Mouse (Mus musculus) midbrain, postnatal 0 days (tissue): ENCODE data around the gene Dlgap4. TPM values are rescaled to one million over a fixed set of nuclear protein-coding genes. Genes with fewer than 3 reads are reported as not detected.

Experiments used
- ATAC-seq: fragments of 200-750 bp; cut with Nextera tagmentation; 2 replicates; pipeline ENCODE4 v1.8.0; 2017; ENCODE audit warnings: moderate number of reproducible peaks, mild to moderate bottlenecking, moderate TSS enrichment, moderate library complexity; ENCODE audit not compliant: low FRiP score
- DNase-seq: peaks from one replicate; pipeline ENCODE4 v3.0.0-alpha.2; 2015; ENCODE audit warnings: low spot score
- H3K27ac ChIP-seq: fragments of 300-500 bp; sonication (generic); 2 replicates; pipeline ENCODE4 v1.5.1; 2014; ENCODE audit warnings: low read depth, mild to moderate bottlenecking, low read length, mixed read lengths
- H3K27me3 ChIP-seq: fragments of 300-500 bp; sonication (generic); 2 replicates; pipeline ENCODE4 v1.6.1; 2014; ENCODE audit warnings: low read length, control low read depth, mixed read lengths; ENCODE audit not compliant: insufficient read depth
- H3K36me3 ChIP-seq: fragments of 300-500 bp; sonication (generic); 2 replicates; pipeline ENCODE4 v1.6.1; 2014; ENCODE audit warnings: low read length, control low read depth, mixed read lengths; ENCODE audit not compliant: insufficient read depth
- H3K4me1 ChIP-seq: fragments of 300-500 bp; sonication (generic); 2 replicates; pipeline ENCODE4 v1.6.1; 2014; ENCODE audit warnings: mild to moderate bottlenecking, control low read depth, antibody characterized with exemption, low read length, mixed read lengths; ENCODE audit not compliant: insufficient read depth
- H3K4me2 ChIP-seq: fragments of 300-500 bp; sonication (generic); 2 replicates; pipeline ENCODE4 v1.6.1; 2014; ENCODE audit warnings: low read depth, mild to moderate bottlenecking, low read length, mixed read lengths; ENCODE audit not compliant: poor library complexity, severe bottlenecking
- H3K4me3 ChIP-seq: fragments of 300-500 bp; sonication (generic); 2 replicates; pipeline ENCODE4 v1.5.1; 2014; ENCODE audit warnings: low read depth, mild to moderate bottlenecking, low read length, moderate library complexity
- H3K9ac ChIP-seq: fragments of 300-500 bp; sonication (generic); replicated peaks from 2 replicates; pipeline ENCODE4 v1.6.1; 2014; ENCODE audit warnings: mild to moderate bottlenecking, low read length, moderate library complexity, mixed read lengths; ENCODE audit not compliant: poor library complexity, severe bottlenecking
- H3K9me3 ChIP-seq: fragments of 300-500 bp; sonication (generic); 2 replicates; pipeline ENCODE4 v1.6.1; 2016; ENCODE audit warnings: low read length, control low read depth
- CTCF ChIP-seq: IDR thresholded peaks from 2 replicates; pipeline ENCODE4 v1.5.1; 2016; ENCODE audit warnings: antibody characterized with exemption, mild to moderate bottlenecking
- WGBS: fragments of 180-500 bp; shearing (Covaris S2); extraction: QIAGEN DNeasy Blood & Tissue Kit; methylation state at CpG from one replicate; pipeline ENCODE4 v1.1.7; 2014; 5-methylcytosine and 5-hydroxymethylcytosine counted together
- polyA plus RNA-seq: library from polyadenylated mRNA; unstranded; fragments of >200 nt; fragmentation: Nextera tagmentation; extraction: Ambion mirVana; gene quantifications from 2 replicates; pipeline ENCODE4 v1.2.1, GENCODE M21; 2015
- total RNA-seq: library from RNA; depleted of rRNA; stranded (reverse); fragments of >200 nt; gene quantifications from 2 replicates; pipeline ENCODE4 v1.2.3, GENCODE M21; 2014

Dlgap4 gene
- total and polyA plus RNA-seq, 2 experiments from 2014 or later, result 240 to 246 TPM

DNA sequence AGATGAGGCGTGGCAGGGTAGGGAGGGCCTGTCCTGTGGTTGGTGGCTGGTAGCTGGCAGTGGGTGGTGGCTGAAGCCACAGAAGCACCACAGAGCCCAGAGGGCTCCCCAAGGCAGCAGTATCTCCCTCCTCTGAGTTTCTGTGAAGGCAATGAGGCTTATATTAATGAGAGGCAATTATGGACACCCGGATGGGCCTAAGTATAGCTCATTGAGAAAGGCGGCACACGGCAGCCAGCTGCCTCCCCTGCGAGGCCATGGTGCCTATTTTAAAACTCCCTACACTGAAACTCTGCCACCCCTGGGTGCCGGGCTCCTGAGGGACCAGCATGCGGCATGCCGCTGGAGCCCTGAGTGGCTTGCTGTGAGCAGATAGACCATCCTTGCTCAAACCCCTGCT, 83.8 kb downstream of the Dlgap4 start:
- peaks cover 7% of the 10 kb centered on the region for H3K36me3 ChIP-seq
- WGBS, result 65% methylated on average over 8 of the region's 8 CpGs
- H3K9me3 ChIP-seq, result no peaks in the 10 kb centered on the region
- H3K4me1 ChIP-seq, result no peaks in the 10 kb centered on the region
- H3K4me2 ChIP-seq, result no peak overlapping the region
- no peaks in the 10 kb centered on the region for H3K27me3 ChIP-seq
- no peak for TF ChIP-seq CTCF
- no peak overlapping the region for H3K9ac ChIP-seq
- ATAC-seq, result no peak
- H3K4me3 ChIP-seq, result no peak overlapping the region
- no peak for DNase-seq
- no peak overlapping the region for H3K27ac ChIP-seq

DNA sequence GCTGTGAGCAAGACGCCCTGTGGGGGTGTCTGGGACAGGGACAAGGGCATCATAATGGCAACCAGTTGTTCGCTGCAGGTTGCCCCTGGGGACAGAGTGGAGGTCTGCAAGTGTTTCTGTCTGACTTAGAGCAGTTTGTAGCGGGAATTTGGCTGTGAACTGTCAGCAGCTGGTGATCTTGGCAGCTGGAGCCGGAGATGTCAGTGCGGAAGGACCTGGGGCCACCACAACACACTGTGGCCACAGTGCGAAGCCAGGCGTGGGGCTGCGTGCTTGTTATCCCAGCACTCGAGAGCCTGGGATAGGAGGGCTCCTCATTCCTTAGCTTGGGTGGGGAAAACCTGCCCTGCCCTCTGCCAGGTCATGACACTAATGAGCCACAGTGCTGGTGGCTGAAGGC, 84.7 kb downstream of the Dlgap4 start:
- no peaks in the 10 kb centered on the region for H3K4me1 ChIP-seq
- peaks cover 7% of the 10 kb centered on the region for H3K36me3 ChIP-seq
- DNase-seq (no peak), ATAC-seq (no peak)
- H3K4me3 ChIP-seq, result no peak overlapping the region
- no peaks in the 10 kb centered on the region for H3K9me3 ChIP-seq
- H3K27ac ChIP-seq, result no peak overlapping the region
- 71% methylated on average over 9 of the region's 9 CpGs for WGBS
- H3K27me3 ChIP-seq, result no peaks in the 10 kb centered on the region
- TF ChIP-seq CTCF, result no peak
- H3K4me2 ChIP-seq, result no peak overlapping the region
- H3K9ac ChIP-seq, result no peak overlapping the region

DNA sequence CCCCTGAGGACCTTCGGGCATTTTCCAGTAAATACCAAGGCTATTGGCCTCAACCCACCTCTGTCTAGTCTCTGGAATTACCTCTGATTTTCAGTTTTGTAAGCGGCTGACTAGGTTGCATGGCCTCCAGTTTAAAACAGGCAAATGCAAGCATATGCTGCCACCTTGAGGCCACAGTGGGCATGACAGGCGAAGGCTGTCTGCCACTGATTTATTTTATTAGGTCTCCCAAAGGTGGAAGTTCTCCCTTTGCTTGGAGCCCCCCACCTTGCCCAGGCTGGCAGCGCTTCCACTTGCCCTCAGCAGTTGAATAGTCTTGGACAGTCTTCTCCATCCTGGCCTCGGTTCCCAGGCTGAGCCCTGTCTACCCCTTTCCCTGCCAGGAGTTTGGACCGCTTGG, 92.0 kb downstream of the Dlgap4 start:
- peak; percentile 98 for TF ChIP-seq CTCF
- H3K27me3 ChIP-seq, result no peaks in the 10 kb centered on the region
- H3K4me3 ChIP-seq, result no peak overlapping the region
- H3K4me2 ChIP-seq, result no peak overlapping the region
- peaks cover 23% of the 10 kb centered on the region for H3K36me3 ChIP-seq
- DNase-seq, result peak; percentile 87
- peak; percentile 52; the same call in 1 of the 2 replicates for ATAC-seq
- H3K9me3 ChIP-seq, result no peaks in the 10 kb centered on the region
- WGBS, result 21% methylated on average over 6 of the region's 6 CpGs
- H3K9ac ChIP-seq, result no peak overlapping the region
- no peak overlapping the region for H3K27ac ChIP-seq
- no peaks in the 10 kb centered on the region for H3K4me1 ChIP-seq

DNA sequence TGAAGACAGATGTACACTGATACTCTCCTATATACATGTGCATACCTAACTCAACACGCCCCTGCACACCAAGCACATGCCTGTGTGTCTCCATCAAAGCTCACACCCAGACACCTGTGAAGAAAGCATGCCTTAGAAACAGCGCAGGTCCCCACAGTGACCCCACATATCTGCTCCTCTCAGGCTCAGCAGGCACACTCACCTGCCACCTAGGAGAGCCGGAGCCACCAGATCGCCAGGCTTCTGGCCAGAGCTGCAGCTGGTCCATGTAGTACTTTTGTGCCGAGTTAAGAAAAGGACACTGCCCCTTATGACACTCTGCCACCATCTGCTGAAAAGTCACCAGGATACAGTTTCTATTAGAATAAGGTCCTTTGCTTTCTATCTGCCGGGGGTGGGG, 103.2 kb downstream of the Dlgap4 start:
- TF ChIP-seq CTCF, result no peak

DNA sequence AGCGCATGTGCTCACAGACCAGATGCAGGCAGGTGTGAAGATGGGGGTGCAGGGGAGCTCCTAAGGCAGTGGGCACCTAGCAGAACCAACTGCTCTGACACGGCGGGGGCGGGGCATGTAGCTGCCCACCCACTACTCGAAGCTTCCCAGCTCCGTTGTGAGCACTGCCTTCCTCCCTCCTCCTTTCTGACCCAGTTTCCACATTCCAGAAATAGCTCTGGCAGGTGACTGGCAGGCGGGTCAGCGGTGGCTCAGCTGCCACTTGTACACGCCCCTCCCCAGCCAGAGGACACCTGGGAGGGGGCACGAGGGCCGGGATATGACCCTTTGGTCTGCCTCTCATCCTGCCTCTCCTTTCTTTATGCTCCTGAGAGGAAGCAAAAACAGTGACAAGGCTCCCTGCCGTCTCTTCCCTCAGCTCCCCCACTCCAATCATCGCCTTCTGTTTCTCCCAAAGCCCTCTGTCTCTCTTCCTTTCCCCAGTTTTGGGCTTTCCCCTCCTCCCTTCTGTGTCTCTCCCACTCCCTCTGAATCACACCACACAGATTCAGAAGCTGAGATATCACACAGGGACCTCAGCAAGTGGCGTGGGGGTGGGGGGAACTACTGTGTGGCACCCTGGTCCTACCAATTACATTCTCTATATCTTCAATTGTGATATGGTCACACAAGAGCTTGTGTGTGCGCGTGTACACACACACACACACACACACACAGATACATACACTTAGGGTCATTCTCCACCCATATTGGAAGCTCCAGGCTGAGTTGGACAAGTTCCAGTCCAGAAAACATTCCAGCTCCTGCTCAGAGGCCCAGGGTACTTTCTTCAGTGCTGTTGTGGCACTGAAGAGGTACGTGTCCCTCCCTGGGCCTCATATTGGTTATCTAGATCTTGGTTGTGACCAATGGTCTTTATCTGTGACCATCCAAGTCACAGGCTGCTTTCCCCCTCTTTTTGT, 104.1 kb downstream of the Dlgap4 start:
- H3K36me3 ChIP-seq, result peaks cover 9% of the 10 kb centered on the region; the same call in 1 of the 2 replicates
- WGBS, result 23% methylated on average over 17 of the region's 17 CpGs
- H3K4me1 ChIP-seq, result peaks cover 7% of the 10 kb centered on the region; the same call in 1 of the 2 replicates
- H3K4me2 ChIP-seq, result peak overlapping the region; percentile 34
- H3K9me3 ChIP-seq, result no peaks in the 10 kb centered on the region
- peak overlapping the region; percentile 42 for H3K9ac ChIP-seq
- TF ChIP-seq CTCF, result no peak
- 0 out of 2 replicates have a peak overlapping the region, but pooled peaks have one; percentile 1 for H3K4me3 ChIP-seq
- H3K27me3 ChIP-seq, result no peaks in the 10 kb centered on the region
- H3K27ac ChIP-seq, result peak overlapping the region; percentile 87
- peak; percentile 47 for ATAC-seq
- DNase-seq, result peak; percentile 78

More for the DNA sequence above, 103.2 kb downstream of the Dlgap4 start:
- peaks cover 7% of the 10 kb centered on the region; the same call in 1 of the 2 replicates for H3K4me1 ChIP-seq
- DNase-seq (no peak), ATAC-seq (no peak)
- no peaks in the 10 kb centered on the region for H3K27me3 ChIP-seq
- peak overlapping the region; percentile 87 for H3K27ac ChIP-seq
- 0 out of 2 replicates have a peak overlapping the region, but pooled peaks have one; percentile 0 for H3K4me2 ChIP-seq
- no peak overlapping the region for H3K4me3 ChIP-seq
- WGBS, result 74% methylated on average over 6 of the region's 6 CpGs
- no peaks in the 10 kb centered on the region for H3K9me3 ChIP-seq
- no peak overlapping the region for H3K9ac ChIP-seq
- H3K36me3 ChIP-seq, result peaks cover 15% of the 10 kb centered on the region; the same call in 1 of the 2 replicates

DNA sequence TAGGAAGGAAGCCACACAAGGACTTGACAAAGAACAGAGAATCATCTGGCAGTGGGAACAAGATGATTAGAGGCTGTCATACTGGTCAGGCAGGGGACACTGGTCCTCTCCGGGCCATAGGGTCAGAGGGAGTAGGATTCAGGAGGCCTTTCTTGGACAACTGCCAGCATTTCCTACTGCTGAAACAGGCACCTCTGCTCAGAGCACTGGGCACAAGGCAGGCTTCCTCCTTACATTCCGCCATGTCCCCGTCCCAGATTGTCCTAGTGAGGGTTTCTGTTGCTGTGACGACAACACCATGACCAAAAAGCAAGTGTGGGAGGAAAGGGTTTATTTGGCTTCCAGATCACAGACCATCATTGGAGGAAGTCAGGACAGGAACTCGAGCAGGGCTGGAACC, 105.3 kb downstream of the Dlgap4 start:
- 67% methylated on average over 5 of the region's 5 CpGs for WGBS
- H3K9me3 ChIP-seq, result no peaks in the 10 kb centered on the region
- no peaks in the 10 kb centered on the region for H3K27me3 ChIP-seq
- ATAC-seq (no peak), DNase-seq (no peak)
- H3K4me2 ChIP-seq, result no peak overlapping the region
- no peak for TF ChIP-seq CTCF
- H3K36me3 ChIP-seq, result 0 out of 2 replicates have a peak, but pooled peaks cover 5% of the 10 kb centered on the region
- H3K27ac ChIP-seq, result peak overlapping the region; percentile 87; the same call in 1 of the 2 replicates
- peaks cover 13% of the 10 kb centered on the region; the same call in 1 of the 2 replicates for H3K4me1 ChIP-seq
- no peak overlapping the region for H3K4me3 ChIP-seq
- H3K9ac ChIP-seq, result no peak overlapping the region
